Mouse (Mus musculus): Measurements from ENCODE around the gene Olfr709-ps1. TPM values are rescaled to one million over a fixed set of nuclear protein-coding genes. Genes with fewer than 3 reads are reported as not detected.
"Not testable (repeated sequence)": the region's sequence is repeated elsewhere in the genome, so short reads cannot be mapped to it uniquely, and the experiment has no call there.

Gene Olfr709-ps1
- polyA plus RNA-seq (2014; fragmentation: Nextera tagmentation; extraction: Ambion mirVana) = not detected in 2 replicates

DNA sequence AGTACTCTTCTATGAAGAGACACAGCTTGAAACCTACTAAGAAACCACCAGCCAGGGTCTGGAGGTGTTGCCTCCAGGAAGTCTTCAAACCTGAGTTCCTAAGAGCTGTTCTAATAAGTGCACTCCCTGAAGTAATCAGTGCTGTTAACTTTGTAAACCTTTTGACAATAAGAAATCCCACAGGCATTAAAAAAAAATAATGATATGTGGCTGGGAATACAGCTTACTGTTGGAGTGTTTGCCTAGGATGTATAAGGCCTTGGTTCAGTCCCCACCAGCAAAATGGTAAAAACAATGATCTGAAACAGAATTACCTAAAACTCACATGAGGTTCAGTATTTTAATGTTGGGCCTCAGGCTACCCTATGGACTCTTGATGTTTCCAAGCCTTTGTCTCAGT, at the start of gene Olfr709-ps1:
Gene Olfr709-ps1 (minus strand): TSS at position 101 of the 400 bp plus-strand sequence.
- H3K27ac ChIP-seq (replicated peaks; ENCODE audit: low read depth, low read length) = no peak within 1 kb of the TSS
- no peaks in the 10 kb centered on the region for H3K27me3 ChIP-seq (ENCODE audit: control insufficient read depth, insufficient read depth, low read length)
- no peak for ATAC-seq (ENCODE audit: low FRiP score, low TSS enrichment)
- no peak within 1 kb of the TSS for H3K4me3 ChIP-seq (replicated peaks; ENCODE audit: low read depth, low read length)
- no peak within 1 kb of the TSS for H3K9ac ChIP-seq (replicated peaks; ENCODE audit: low read length)
- H3K36me3 ChIP-seq (ENCODE audit: control insufficient read depth, insufficient read depth, low read length) = no peaks in the 10 kb centered on the region
- H3K9me3 ChIP-seq (ENCODE audit: control insufficient read depth, low read length) = no peaks in the 10 kb centered on the region
- no peak within 1 kb of the TSS for H3K4me2 ChIP-seq (ENCODE audit: low read length)
- DNase-seq = no peak
- no peaks in the 10 kb centered on the region for H3K4me1 ChIP-seq (ENCODE audit: control insufficient read depth, insufficient read depth, low read length)

DNA sequence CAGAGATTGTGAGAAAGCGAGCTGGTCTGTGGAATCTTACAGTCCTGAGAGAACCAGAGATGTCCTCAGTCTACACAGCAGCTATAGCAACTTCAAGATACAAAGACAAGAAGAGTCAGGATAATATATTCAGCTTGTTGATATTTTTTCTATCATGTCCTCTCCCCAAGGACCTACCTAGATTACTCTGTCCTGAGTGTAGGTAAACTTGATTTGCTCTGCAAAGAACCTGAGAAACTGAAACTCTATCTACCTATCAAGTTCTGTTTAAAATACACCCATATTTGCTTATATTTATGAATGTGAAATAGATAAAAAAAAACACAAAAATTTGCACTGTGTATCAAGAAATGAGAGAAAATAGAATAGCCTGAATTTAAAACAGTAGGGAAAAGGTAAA, 43.3 kb upstream of the Olfr709-ps1 start, which contains the start of gene Olfr711:
Gene Olfr711 (minus strand): TSS at position 101 of the 400 bp plus-strand sequence.
- WGBS = 63% methylated on average over 1 of the region's 1 CpGs
- DNase-seq = no peak
- Histone ChIP-seq H3K36me3 (ENCODE audit: control insufficient read depth, insufficient read depth, low read length) (no peaks in the 10 kb centered on the region), H3K27ac (replicated peaks; ENCODE audit: low read depth, low read length) (no peak within 1 kb of the TSS), H3K4me1 (ENCODE audit: control insufficient read depth, insufficient read depth, low read length) (no peaks in the 10 kb centered on the region), H3K9me3 (ENCODE audit: control insufficient read depth, low read length) (no peaks in the 10 kb centered on the region), H3K9ac (replicated peaks; ENCODE audit: low read length) (no peak within 1 kb of the TSS), H3K27me3 (ENCODE audit: control insufficient read depth, insufficient read depth, low read length) (no peaks in the 10 kb centered on the region), H3K4me3 (replicated peaks; ENCODE audit: low read depth, low read length) (no peak within 1 kb of the TSS), H3K4me2 (ENCODE audit: low read length) (no peak within 1 kb of the TSS)
- no peak for ATAC-seq (ENCODE audit: low FRiP score, low TSS enrichment)

DNA sequence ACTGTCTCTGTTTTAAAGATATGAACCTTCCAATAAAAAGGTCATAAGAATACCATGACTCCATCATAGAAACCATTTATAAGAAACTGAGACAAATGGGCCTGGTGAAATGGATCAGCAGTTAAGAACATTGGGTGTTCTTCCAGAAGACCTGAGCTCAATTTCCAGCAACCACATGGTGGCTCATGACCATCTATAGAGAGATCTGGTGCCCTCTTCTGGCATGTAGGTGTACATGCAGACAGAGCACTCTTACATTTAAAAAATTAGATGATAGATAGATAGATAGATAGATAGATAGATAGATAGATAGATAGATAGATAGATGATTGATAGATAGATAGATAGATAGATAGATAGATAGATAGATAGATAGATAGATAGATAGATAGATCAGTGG, 35.5 kb upstream of the Olfr709-ps1 start:
- H3K4me1 ChIP-seq (ENCODE audit: control insufficient read depth, insufficient read depth, low read length); H3K27me3 ChIP-seq (ENCODE audit: control insufficient read depth, insufficient read depth, low read length); H3K36me3 ChIP-seq (ENCODE audit: control insufficient read depth, insufficient read depth, low read length); DNase-seq; H3K4me3 ChIP-seq (replicated peaks; ENCODE audit: low read depth, low read length); H3K27ac ChIP-seq (replicated peaks; ENCODE audit: low read depth, low read length); H3K9ac ChIP-seq (replicated peaks; ENCODE audit: low read length); H3K9me3 ChIP-seq (ENCODE audit: control insufficient read depth, low read length); H3K4me2 ChIP-seq (ENCODE audit: low read length); ATAC-seq (ENCODE audit: low FRiP score, low TSS enrichment): not testable (repeated sequence)

DNA sequence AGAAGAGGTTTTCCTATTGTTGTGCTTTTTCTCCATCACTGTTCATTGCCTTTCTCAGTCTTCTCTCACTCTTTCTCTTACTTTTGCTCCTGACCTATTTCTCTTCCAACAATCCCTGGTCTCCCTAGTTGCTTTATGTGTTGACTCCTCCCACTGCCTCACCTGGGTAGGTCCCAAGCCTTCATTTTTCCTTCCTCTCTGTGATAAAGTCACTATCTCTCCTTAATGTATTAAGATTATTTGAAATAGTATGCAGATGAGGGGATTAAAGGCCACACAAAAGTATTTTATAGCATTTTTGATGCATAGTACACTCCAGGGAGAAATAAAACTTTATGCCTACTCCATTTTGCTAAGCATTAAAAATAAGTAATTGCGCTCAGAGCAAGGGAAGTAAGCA, 31.8 kb upstream of the Olfr709-ps1 start, which contains the start of gene Olfr6:
Gene Olfr6 (minus strand): TSS at position 101 of the 400 bp plus-strand sequence.
- DNase-seq (no peak), ATAC-seq (ENCODE audit: low FRiP score, low TSS enrichment) (no peak)
- H3K9me3 ChIP-seq (ENCODE audit: control insufficient read depth, low read length) = no peaks in the 10 kb centered on the region
- no peaks in the 10 kb centered on the region for H3K4me1 ChIP-seq (ENCODE audit: control insufficient read depth, insufficient read depth, low read length)
- no peak within 1 kb of the TSS for H3K4me3 ChIP-seq (replicated peaks; ENCODE audit: low read depth, low read length)
- no peaks in the 10 kb centered on the region for H3K36me3 ChIP-seq (ENCODE audit: control insufficient read depth, insufficient read depth, low read length)
- no peak within 1 kb of the TSS for H3K9ac ChIP-seq (replicated peaks; ENCODE audit: low read length)
- no peak within 1 kb of the TSS for H3K27ac ChIP-seq (replicated peaks; ENCODE audit: low read depth, low read length)
- WGBS = 85% methylated on average over 1 of the region's 1 CpGs
- no peaks in the 10 kb centered on the region for H3K27me3 ChIP-seq (ENCODE audit: control insufficient read depth, insufficient read depth, low read length)
- no peak within 1 kb of the TSS for H3K4me2 ChIP-seq (ENCODE audit: low read length)

DNA sequence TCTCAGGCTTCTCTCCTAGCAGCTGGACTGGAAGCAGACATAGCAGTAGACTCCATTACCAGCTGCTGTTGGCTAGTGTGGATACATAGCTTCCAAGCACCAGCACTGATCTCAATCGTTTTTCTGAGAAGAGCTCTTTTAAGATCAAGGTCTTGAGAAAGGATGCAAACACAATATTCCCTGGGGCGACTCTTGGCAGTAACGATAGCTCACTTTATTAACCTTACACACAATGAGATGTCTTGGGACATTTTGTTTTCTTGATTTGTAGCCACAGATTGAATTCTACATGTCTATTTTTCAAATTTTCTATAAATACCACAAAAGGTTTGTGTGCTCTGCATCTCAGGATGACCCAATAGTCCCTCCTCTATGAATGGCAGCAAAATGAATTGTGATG, 16.2 kb upstream of the Olfr709-ps1 start, which contains the start of gene Olfr710:
Gene Olfr710 (minus strand): TSS at position 101 of the 400 bp plus-strand sequence.
- no peak for ATAC-seq (ENCODE audit: low FRiP score, low TSS enrichment)

DNA sequence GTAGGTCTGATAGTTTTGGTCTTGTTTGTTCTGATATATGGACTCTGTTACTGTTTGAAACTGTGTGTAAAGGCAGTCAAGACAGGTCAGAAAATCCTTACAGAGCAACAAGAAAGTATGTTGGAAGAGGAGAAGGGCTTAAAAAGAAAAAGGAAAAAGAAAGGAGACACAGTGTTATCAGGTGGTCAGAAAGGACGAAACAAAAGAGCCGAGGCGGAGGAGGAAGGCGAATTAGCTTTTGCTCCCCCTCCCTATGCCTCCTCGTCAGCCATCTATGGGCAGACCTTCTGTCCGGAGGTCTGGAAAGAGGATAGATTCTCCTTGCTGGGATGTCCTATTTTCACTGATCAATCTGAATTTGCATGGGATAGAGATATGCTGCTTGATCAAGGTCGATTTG, 11.1 kb downstream of the Olfr709-ps1 start:
- not testable (repeated sequence) for H3K9ac ChIP-seq (replicated peaks; ENCODE audit: low read length); H3K9me3 ChIP-seq (ENCODE audit: control insufficient read depth, low read length); H3K27me3 ChIP-seq (ENCODE audit: control insufficient read depth, insufficient read depth, low read length); H3K4me1 ChIP-seq (ENCODE audit: control insufficient read depth, insufficient read depth, low read length); H3K4me2 ChIP-seq (ENCODE audit: low read length); H3K4me3 ChIP-seq (replicated peaks; ENCODE audit: low read depth, low read length); H3K27ac ChIP-seq (replicated peaks; ENCODE audit: low read depth, low read length); H3K36me3 ChIP-seq (ENCODE audit: control insufficient read depth, insufficient read depth, low read length); ATAC-seq (ENCODE audit: low FRiP score, low TSS enrichment); DNase-seq
- WGBS = 73% methylated on average over 4 of the region's 7 CpGs

More for the DNA sequence above, 16.2 kb upstream of the Olfr709-ps1 start, which contains the start of gene Olfr710:
- no peaks in the 10 kb centered on the region for H3K36me3 ChIP-seq (ENCODE audit: control insufficient read depth, insufficient read depth, low read length)
- no peak within 1 kb of the TSS for H3K4me3 ChIP-seq (replicated peaks; ENCODE audit: low read depth, low read length)
- H3K9ac ChIP-seq (replicated peaks; ENCODE audit: low read length) = no peak within 1 kb of the TSS
- H3K27ac ChIP-seq (replicated peaks; ENCODE audit: low read depth, low read length) = no peak within 1 kb of the TSS
- 75% methylated on average over 3 of the region's 3 CpGs for WGBS
- no peaks in the 10 kb centered on the region for H3K27me3 ChIP-seq (ENCODE audit: control insufficient read depth, insufficient read depth, low read length)
- H3K9me3 ChIP-seq (ENCODE audit: control insufficient read depth, low read length) = no peaks in the 10 kb centered on the region
- DNase-seq = no peak
- H3K4me2 ChIP-seq (ENCODE audit: low read length) = no peak within 1 kb of the TSS
- no peaks in the 10 kb centered on the region for H3K4me1 ChIP-seq (ENCODE audit: control insufficient read depth, insufficient read depth, low read length)

DNA sequence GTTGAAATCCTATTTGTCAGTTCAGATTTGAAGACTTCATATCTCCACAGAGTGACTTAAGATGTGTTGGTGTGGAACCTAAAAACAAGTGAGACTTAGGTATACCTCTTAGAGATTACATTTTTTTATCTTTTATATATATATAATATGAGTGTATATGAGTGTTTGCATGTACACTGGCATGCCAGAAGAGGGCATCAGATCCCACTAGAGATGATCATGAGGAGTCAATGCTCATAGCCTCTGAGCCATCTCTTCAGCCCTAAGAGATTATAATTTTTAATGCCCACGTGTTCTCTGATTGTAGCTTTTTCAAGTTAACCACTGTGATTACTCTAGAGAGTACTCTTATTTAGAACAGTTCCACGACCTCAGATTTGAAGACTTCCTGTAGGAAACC, 24.3 kb downstream of the Olfr709-ps1 start, which contains the start of gene Olfr1532-ps1:
Gene Olfr1532-ps1 (plus strand): TSS at position 326 of the 400 bp plus-strand sequence.
- H3K9me3 ChIP-seq (ENCODE audit: control insufficient read depth, low read length) = no peaks in the 10 kb centered on the region
- ATAC-seq (ENCODE audit: low FRiP score, low TSS enrichment) = no peak
- no peak for DNase-seq
- H3K4me3 ChIP-seq (replicated peaks; ENCODE audit: low read depth, low read length) = no peak within 1 kb of the TSS
- 65% methylated on average over 2 of the region's 2 CpGs for WGBS
- H3K4me1 ChIP-seq (ENCODE audit: control insufficient read depth, insufficient read depth, low read length) = no peaks in the 10 kb centered on the region
- H3K27ac ChIP-seq (replicated peaks; ENCODE audit: low read depth, low read length) = no peak within 1 kb of the TSS
- H3K36me3 ChIP-seq (ENCODE audit: control insufficient read depth, insufficient read depth, low read length) = no peaks in the 10 kb centered on the region
- H3K9ac ChIP-seq (replicated peaks; ENCODE audit: low read length) = no peak within 1 kb of the TSS
- H3K27me3 ChIP-seq (ENCODE audit: control insufficient read depth, insufficient read depth, low read length) = no peaks in the 10 kb centered on the region
- H3K4me2 ChIP-seq (ENCODE audit: low read length) = no peak within 1 kb of the TSS

DNA sequence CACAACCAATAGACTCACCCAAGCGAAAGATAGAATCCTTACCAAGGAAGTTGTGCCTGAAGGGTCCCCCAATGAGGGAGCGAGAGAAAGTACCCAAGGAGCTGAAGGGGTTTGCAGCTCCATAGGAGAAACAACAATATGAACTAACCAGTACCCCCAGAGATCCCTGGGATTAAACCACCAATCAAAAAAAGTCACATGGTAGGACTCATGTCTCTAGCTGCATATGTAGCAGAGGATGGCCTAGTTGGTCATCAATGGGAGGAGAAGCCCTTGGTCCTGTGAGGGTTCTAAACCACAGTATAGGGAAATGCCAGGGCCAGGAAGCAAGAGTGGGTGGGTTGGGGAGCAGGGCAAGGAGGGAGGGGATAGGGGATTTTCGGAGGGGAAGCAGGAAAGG, 30.9 kb downstream of the Olfr709-ps1 start, which contains the start of gene Olfr707:
Gene Olfr707 (minus strand): TSS at position 101 of the 400 bp plus-strand sequence.
- not testable (repeated sequence) for H3K27ac ChIP-seq (replicated peaks; ENCODE audit: low read depth, low read length); ATAC-seq (ENCODE audit: low FRiP score, low TSS enrichment); H3K36me3 ChIP-seq (ENCODE audit: control insufficient read depth, insufficient read depth, low read length); DNase-seq; H3K4me3 ChIP-seq (replicated peaks; ENCODE audit: low read depth, low read length); H3K4me2 ChIP-seq (ENCODE audit: low read length); H3K9me3 ChIP-seq (ENCODE audit: control insufficient read depth, low read length); H3K9ac ChIP-seq (replicated peaks; ENCODE audit: low read length); H3K27me3 ChIP-seq (ENCODE audit: control insufficient read depth, insufficient read depth, low read length); H3K4me1 ChIP-seq (ENCODE audit: control insufficient read depth, insufficient read depth, low read length)
- 83% methylated on average over 3 of the region's 3 CpGs for WGBS

DNA sequence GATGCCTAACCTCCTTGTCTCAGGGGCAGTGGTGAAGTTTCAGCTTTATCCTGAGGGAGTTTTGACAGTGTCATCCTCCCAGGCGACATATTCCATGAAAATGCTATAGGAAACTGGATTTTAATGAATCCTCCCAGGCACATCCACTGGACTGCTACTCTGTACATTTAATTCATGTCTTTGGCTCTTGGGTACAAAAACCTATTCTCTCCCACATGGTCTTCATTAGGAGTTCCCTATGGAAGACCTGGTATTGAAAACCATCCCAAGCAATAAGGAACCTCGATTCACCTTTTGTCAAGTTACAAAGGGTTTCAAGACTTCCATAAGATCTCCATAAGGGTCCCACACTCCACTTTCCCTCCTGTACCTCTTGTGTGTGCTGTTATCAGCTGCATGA, 44.0 kb downstream of the Olfr709-ps1 start, which contains the start of gene Olfr706:
Gene Olfr706 (minus strand): TSS at position 101 of the 400 bp plus-strand sequence.
- Histone ChIP-seq H3K4me2 (ENCODE audit: low read length) (no peak within 1 kb of the TSS), H3K36me3 (ENCODE audit: control insufficient read depth, insufficient read depth, low read length) (no peaks in the 10 kb centered on the region)
- no peak for ATAC-seq (ENCODE audit: low FRiP score, low TSS enrichment)

More for the DNA sequence above, 44.0 kb downstream of the Olfr709-ps1 start, which contains the start of gene Olfr706:
- 93% methylated on average over 2 of the region's 2 CpGs for WGBS
- no peak within 1 kb of the TSS for H3K9ac ChIP-seq (replicated peaks; ENCODE audit: low read length)
- H3K9me3 ChIP-seq (ENCODE audit: control insufficient read depth, low read length) = no peaks in the 10 kb centered on the region
- H3K4me1 ChIP-seq (ENCODE audit: control insufficient read depth, insufficient read depth, low read length) = no peaks in the 10 kb centered on the region
- no peaks in the 10 kb centered on the region for H3K27me3 ChIP-seq (ENCODE audit: control insufficient read depth, insufficient read depth, low read length)
- H3K27ac ChIP-seq (replicated peaks; ENCODE audit: low read depth, low read length) = no peak within 1 kb of the TSS
- no peak within 1 kb of the TSS for H3K4me3 ChIP-seq (replicated peaks; ENCODE audit: low read depth, low read length)
- DNase-seq = no peak

Measured in midbrain, embryonic 14.5 days (tissue).